Mouse (Mus musculus) thymus, postnatal 0 days (tissue): Measurements from ENCODE around the gene Vsx1. TPM values are rescaled to one million over a fixed set of nuclear protein-coding genes. Genes with fewer than 3 reads are reported as not detected.

Source experiments
- DNase-seq: peaks from one replicate; pipeline ENCODE4 v3.0.0-alpha.2; 2015; ENCODE audit warnings: low spot score
- polyA plus RNA-seq: library from polyadenylated mRNA; unstranded; fragments of >200 nt; fragmentation: Nextera tagmentation; extraction: Ambion mirVana; gene quantifications from 2 replicates; pipeline ENCODE4 v1.2.1, GENCODE M21; 2015

Gene Vsx1
- polyA plus RNA-seq, 1 experiment from 2014 or later: not detected

- DNase-seq: peak; percentile 62
Observed at GRCm38 (mm10) chr2:150667820-150668766, 21.1 kb downstream of the Vsx1 start, which contains the start of gene Acss1. Gene Acss1, minus strand, starts transcription at chr2:150668500.

- DNase-seq: peak; percentile 94
Observed at GRCm38 (mm10) chr2:150667065-150667819, 21.9 kb downstream of the Vsx1 start.

DNA sequence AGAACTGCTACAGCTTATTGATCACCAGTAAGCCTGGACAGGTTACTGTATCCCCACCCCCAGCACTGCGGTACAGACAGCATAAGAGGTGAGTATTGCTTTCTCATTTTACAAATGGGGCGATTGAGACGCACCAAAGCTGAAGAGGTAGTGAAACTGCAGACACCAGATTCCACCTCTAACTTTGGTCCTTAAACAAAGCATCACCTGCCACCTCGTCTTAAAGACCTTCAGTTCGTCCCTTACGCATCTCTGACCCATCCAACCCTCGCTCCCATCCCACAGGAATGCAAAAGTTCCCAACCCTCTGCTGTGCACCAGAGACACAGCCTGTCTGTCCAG, 22.5 kb downstream of the Vsx1 start:
- DNase-seq: no peak

GRCm38 (mm10) chr2:150665534-150666451, 23.4 kb downstream of the Vsx1 start:
- peak; percentile 70 for DNase-seq

DNA sequence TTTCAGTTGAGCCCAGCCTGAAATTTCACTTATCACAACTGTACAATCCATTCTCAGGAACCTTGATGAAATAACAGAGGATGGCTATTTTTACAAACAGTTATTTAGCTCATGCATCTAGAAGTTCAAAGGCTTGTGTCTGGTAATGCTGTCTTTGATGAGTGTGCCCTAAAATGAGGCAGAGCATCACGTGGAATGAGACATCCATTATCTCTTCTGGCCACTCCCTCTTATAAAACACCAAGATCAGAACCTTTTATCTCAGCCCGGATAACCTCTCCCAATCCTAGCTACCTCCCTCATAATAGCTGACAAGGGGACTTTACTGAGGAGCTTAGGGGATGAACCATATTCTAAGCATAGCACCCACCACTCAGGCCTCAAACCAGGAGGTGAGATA, 24.2 kb downstream of the Vsx1 start:
- no peak for DNase-seq

- DNase-seq: no peak
Observed at GRCm38 (mm10) chr2:150664152-150664920, 24.8 kb downstream of the Vsx1 start.

DNA sequence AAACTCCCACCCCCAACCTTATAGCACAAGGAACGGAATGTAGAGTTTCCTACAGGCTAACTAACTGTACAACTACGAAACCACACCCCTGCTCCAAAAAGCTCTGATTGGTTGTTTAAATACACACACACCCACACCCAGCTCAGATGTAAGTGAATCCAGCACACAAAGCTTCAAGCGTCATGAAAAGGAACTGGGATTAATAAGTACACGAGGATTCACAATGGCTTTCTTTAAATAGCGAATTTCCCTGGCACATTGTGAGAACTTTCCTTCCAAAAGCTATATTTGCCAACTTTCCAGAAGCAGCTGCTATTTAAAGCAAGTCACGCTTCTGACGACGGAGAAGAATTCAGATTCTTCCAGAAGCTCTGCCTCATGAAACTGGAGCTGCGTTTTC, 25.9 kb downstream of the Vsx1 start:
- no peak for DNase-seq

DNA sequence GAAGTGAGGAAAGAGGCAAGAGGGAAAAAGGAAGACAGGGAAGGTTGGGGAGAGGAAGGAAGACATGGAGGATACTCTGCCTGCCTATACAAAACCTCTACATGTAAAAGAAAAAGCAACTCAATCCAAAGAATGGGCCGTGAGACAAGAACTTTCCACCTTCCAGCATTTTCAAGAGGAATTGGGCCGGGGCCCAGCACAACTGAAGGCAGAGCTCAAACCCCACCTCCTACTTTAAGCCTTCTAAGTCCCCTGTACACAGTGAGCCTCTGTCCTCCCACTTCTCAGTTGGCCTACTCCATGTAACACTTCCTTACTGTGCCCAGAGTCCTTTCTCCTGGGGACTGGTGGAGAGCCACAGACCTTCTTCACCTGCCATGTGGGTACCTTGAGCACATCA, 27.2 kb downstream of the Vsx1 start:
- no peak for DNase-seq

- no peak for DNase-seq
Observed at GRCm38 (mm10) chr2:150660668-150661451, 28.3 kb downstream of the Vsx1 start.

- no peak for DNase-seq
Observed at GRCm38 (mm10) chr2:150660049-150660448, 29.1 kb downstream of the Vsx1 start.

DNA sequence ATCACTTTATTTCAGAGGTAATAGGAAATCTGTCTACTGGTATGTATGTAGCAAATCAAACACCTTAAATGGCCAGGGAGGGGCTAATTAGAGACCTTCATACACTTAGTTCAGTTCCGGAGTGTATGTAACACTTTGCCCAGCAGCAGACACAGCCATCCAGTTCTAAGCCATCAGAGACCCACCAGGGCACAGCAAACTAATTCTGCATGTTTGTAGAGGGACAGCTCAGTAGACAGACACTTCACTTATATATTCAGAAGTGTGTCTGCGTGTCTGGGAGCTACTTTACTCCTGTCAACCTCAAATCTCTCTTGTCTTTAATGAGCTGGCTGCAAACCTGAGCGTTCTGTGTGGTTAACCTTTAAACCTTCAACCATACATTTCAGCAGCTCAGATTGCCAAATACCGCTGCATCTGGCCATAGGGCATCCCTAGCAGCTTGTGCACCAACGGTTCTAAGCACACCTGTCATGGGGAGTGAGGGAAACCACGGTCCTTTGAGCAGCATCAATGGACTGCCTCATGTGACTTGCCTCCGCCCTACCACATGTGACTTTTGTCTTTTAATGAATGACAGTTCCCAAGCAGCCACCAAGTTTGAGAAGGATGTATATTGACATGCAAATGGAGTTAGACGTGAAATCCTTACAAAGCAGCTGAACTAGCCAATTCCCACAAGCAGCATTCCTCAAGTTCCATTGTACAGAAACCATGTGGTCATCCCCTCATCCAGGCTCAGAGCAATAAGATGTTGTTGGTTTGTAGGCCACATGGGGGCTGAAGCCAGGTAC, 32.0 kb downstream of the Vsx1 start:
- DNase-seq: peak; percentile 63

DNA sequence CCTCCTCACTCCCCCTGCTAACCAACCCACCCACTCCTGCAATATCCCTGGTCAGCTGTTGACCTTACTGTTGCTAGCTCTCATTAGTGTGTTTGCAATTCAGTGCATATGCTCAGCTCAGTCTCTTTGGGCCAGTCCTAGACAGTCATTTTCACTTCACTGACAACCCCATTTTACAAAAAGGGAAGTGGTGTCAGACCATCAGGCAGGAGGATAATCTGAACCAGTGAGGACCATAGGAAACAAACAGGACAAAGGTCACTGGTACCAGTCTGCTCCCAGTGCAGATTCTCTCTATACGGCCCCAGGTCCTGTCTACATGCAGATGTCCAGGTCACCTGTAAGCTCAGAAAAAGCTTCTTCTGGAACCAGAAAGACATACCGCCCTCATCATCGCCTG, 33.0 kb downstream of the Vsx1 start:
- DNase-seq: no peak

GRCm38 (mm10) chr2:150655290-150655689, 33.9 kb downstream of the Vsx1 start:
- no peak for DNase-seq

DNA sequence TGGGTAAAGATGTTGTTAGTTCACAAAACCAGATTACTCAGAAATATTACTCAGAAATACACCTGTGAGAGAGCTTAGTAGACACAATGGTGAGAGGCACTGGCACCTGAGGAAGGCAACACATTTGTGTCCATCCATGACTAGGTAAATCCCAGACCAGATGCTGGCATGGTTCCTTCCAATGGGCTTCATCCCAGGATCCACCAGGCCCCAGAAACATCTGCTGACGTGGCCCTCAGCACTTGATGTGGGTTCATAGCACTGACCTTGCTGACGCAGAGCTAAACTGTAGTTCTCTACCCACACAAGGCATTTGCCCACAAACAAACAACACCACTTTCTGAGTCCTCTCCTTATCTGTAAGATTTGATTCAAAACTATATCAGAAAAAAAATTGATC, 34.3 kb downstream of the Vsx1 start:
- DNase-seq: no peak

DNA sequence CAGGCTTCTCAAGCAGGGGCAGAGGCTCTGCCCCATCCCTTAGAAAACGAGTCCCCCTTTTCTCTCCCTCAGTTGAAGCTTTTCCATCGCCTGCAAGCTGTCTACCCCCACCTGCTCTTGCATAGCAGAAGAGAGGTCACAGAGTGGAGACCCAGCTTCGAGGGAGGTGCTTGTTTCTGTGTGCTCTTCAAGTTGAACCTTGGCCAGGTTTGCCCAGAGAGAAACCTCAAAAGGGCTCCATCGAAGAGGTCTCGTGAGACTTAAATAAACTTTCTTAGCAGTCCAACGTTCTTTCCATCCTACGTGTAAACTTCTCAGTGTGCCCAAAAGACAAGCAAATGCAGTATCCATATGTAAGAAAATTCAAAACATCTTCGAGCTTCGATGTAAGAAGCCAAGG, 37.8 kb downstream of the Vsx1 start:
- DNase-seq: peak; percentile 9

- no peak for DNase-seq
Observed at GRCm38 (mm10) chr2:150650511-150651074, 38.6 kb downstream of the Vsx1 start.

DNA sequence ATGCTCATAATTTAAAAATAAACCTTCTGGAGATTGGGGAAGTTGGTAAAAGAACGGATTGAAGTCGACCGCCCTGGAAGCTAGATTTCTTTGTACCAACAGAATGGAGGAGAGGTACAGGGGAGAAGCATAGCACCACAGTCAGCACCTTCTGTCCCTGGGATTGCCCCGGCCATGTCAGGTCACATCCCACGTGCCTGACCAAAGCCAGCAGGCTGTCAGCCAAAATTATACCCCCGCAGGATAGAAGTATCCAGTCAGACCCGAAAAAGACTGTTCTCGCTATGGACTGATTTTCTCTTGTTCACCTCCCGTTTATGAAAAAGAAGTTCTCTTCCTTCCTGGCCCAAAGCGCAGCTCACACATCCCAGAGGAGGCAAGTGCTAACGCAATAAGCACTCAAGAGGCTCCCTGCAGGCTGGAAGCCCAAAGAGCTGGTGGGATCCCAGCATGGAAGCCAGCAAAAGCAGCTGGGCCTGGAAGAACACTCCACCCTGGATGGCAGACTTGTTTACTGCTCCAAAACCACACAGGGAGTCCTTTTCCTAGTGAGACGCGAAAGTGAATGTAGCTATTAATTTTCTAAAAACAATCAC, 40.8 kb downstream of the Vsx1 start:
- no peak for DNase-seq

- no peak for DNase-seq
Observed at GRCm38 (mm10) chr2:150647681-150648299, 41.4 kb downstream of the Vsx1 start.
